Mouse (Mus musculus): ENCODE data around the gene Macrod2.
A peak's percentile ranks its signal among the peaks of the same experiment; 100 is the strongest.
"Not testable (repeated sequence)": the region's sequence is repeated elsewhere in the genome, so short reads cannot be mapped to it uniquely, and the experiment has no call there.

The Macrod2 gene

GRCm38 (mm10) chr2:140698585-140698984 is 303.5 kb downstream of the Macrod2 start:
- DNase-seq (ENCODE audit: low spot score in 2 of 2), result no peak

- no peak for DNase-seq (ENCODE audit: low spot score in 2 of 2)
These were observed 308.3 kb downstream of the Macrod2 start for GRCm38 (mm10) chr2:140703377-140703776.

DNA sequence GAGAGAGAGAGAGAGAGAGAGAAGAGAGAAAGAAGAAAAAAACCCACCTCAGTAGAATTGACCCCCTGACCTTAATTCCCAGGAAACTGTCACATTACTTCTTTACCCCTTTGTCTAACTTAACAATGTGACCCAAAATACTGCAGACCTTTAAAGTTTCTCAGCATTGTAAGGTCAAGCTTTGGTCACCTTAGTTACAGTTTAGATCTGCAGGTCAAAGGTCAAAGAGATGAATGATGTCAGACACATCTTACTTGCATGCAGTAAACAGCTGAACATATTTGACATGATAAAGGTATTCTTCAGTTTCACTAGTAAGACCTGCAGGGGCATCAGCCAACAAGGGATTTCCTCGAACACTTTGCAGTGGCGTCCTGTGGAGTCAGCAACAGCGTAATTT is 309.0 kb downstream of the Macrod2 start:
- no peak for DNase-seq (ENCODE audit: low spot score in 2 of 2)

DNA sequence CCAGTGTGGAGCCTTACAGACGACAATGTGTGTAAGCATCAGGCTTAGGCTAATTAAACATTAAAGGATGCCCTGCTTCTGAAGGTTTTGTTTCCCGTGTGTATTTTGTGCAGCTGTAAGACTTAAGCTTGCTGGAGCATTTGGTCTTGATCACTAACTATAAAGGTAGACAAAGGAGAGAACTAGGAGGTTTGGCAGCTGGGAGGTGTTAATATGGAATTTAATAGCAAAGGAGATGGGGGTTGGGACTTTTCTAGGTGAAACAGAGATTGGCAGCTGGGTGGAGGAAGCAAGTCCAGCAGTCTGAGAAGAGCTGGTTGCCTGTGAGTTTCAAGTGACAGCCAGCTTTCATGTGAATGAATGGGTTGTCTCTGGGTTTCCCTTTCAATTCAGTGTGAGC is 310.2 kb downstream of the Macrod2 start:
- no peak for DNase-seq (ENCODE audit: low spot score in 2 of 2)

GRCm38 (mm10) chr2:140707550-140707949 is 312.4 kb downstream of the Macrod2 start:
- DNase-seq (ENCODE audit: low spot score in 2 of 2), result no peak

- DNase-seq (ENCODE audit: low spot score in 2 of 2), result no peak
These were observed 320.7 kb downstream of the Macrod2 start for GRCm38 (mm10) chr2:140715822-140716221.

DNA sequence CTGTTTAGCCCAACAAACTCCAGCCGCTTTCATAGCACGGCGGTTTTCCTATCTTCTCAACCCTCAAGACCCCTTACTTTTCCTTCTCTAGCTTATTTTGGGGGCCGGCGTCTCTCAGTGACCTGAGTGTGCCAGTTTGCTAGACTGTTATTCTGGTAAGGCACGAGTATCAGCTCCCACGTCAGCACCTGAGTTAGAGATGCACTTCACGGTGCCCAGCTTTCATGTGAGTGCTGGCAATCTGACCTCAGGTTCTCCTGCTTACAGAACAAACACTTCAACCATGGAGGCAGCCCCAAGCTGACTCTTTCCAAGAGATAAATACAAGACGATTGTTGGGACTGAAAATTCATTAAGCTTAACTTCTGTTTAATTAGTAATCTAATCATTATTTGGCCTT is 322.3 kb downstream of the Macrod2 start:
- DNase-seq (ENCODE audit: low spot score in 2 of 2), result no peak

DNA sequence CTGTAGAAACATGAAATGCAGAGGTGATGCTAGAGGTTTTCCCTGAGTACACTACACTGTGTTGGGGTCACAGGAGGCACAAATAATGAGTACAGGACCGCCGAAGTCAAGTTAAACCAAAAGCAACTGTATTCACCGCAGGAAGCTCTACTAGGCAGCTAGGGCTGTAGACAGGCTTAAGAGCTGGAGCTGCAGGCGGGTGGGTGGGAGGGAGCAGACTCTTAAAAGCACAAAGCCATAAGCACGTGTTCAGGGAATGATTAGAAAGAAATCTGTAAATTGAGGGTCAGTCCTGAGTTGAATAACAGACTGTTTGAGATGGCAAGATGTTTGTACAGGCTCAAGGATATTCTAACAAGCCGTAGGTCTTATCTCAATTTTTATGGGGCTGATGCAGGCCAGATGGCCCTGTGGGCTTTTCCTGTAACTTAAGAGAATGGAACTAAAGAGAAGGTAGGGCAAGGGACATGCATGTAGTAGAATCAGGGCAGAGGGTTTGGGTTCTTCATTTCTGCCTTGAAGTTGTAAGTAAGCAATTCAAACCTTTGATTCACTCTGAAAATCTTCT is 337.6 kb downstream of the Macrod2 start:
- DNase-seq (ENCODE audit: low spot score in 2 of 2), result no peak

GRCm38 (mm10) chr2:140740511-140740910 is 345.4 kb downstream of the Macrod2 start:
- DNase-seq (ENCODE audit: low spot score in 2 of 2), result no peak

GRCm38 (mm10) chr2:140742954-140743353 is 347.8 kb downstream of the Macrod2 start:
- DNase-seq (ENCODE audit: low spot score in 2 of 2), result not testable (repeated sequence)

DNA sequence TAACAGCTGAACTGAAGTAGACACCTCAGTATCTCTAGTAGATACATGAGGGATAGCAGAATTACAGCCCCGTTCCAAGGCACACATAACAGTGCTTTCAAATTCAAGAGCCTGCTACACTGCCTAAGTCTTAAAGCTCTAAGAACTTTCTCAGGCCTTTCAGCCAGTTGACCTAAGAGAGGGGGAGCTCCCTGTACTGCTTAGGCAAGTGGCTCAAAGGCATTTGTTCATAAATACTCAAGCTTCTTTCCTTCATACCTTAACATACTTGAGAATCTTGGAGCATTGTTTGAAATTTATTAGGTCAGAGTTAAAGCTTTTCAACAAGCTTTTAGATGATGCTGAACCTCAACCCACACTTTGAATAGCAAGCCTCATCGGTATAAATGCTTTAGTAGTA is 363.8 kb downstream of the Macrod2 start:
- no peak for DNase-seq (ENCODE audit: low spot score in 2 of 2)

DNA sequence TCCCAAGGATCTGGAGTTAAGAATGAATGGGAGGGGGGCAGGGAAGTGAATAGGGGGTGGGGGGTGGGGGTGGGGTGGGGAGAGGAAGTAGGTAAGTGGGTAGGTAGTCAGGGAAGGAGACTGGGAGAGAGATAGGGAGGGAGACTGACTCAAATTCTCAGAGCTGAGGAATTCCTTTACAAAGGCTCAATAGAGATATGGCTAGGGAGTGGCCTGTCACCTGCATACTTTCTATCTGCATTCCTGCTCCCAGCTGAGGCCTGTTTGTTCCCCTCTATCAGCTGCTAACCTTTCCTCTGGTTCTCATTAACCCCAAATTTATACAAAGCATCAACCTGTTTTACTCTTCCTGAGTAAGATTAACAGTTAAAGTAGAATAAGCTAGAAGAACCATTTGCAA is 364.6 kb downstream of the Macrod2 start:
- DNase-seq (ENCODE audit: low spot score in 2 of 2), result peak in 1 of 2 experiments; percentile 4

- DNase-seq (ENCODE audit: low spot score in 2 of 2), result no peak
These were observed 365.0 kb downstream of the Macrod2 start for GRCm38 (mm10) chr2:140760137-140760536.

GRCm38 (mm10) chr2:140763076-140763891 is 368.2 kb downstream of the Macrod2 start:
- no peak for DNase-seq (ENCODE audit: low spot score in 2 of 2)

GRCm38 (mm10) chr2:140769473-140769872 is 374.4 kb downstream of the Macrod2 start:
- DNase-seq (ENCODE audit: low spot score in 2 of 2), result no peak

- DNase-seq (ENCODE audit: low spot score in 2 of 2), result no peak
These were observed 377.7 kb downstream of the Macrod2 start for GRCm38 (mm10) chr2:140772825-140773224.

DNA sequence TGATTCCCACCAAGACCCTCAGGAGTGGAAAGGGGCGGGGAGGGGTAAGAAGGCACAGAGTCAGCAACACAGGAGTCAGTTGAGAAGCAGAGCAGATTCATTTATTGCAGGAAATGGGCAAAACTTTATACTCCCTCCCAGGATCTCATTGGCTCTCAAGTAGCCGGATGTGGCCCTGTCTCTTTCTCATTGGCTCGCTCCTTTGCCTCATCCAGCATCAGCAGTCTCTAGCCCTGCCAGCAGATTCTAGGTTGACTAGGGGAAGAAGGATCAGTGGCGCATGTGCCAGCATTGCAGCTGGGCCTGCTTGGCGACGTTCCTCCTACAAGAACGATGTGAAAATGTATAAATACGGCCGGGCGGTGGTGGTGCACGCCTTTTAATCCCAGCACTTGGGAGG is 378.3 kb downstream of the Macrod2 start:
- no peak for DNase-seq (ENCODE audit: low spot score in 2 of 2)

DNA sequence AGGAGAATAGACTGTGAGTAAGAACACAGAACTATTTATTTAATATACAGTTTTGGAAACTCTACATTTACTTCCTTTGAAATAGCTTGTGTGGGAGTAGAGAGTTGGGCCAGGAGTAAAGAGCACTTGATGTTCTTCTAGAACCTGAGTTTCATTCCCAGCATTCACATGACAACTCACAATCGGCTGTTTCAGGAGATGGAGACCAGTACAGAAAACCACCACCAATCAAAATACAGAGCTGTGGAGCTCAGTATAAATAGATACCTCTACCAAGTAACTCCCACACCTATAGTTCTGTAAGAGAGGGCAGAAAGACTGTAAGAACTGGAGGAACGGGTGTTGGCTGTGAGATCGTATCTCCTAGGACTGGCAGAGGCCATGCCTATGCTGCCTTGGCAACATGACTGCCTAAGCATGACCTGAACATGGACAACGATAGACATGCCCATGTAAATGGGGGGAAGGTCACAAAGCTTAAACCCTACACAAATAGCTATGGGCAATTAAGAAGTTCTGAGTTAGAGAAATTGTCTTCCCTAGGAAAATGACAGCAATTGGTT is 379.8 kb downstream of the Macrod2 start:
- DNase-seq (ENCODE audit: low spot score in 2 of 2), result peak in 1 of 2 experiments; percentile 34

- no peak for DNase-seq (ENCODE audit: low spot score in 2 of 2)
These were observed 380.5 kb downstream of the Macrod2 start for GRCm38 (mm10) chr2:140775448-140776101.

GRCm38 (mm10) chr2:140778212-140778611 is 383.1 kb downstream of the Macrod2 start:
- no peak for DNase-seq (ENCODE audit: low spot score in 2 of 2)

DNA sequence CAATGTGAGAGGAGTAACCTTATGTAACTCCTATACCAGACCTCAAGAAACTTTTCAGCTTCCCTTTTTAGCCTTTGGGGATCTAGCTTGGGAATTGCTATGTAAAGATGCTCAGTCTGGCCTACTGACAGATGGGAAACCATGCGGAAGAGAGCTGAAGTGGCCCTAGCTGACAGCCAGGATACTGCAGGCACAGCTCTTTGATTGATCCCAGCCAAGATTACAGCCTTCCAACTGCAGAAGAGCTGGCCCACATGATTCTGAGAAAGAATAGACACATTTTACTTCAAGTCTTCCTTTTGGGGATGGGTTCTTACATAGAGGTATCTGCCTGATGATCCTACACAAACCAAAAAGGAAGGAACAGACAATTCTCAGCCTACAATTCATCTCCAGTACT is 387.9 kb downstream of the Macrod2 start:
- DNase-seq (ENCODE audit: low spot score in 2 of 2), result no peak

DNA sequence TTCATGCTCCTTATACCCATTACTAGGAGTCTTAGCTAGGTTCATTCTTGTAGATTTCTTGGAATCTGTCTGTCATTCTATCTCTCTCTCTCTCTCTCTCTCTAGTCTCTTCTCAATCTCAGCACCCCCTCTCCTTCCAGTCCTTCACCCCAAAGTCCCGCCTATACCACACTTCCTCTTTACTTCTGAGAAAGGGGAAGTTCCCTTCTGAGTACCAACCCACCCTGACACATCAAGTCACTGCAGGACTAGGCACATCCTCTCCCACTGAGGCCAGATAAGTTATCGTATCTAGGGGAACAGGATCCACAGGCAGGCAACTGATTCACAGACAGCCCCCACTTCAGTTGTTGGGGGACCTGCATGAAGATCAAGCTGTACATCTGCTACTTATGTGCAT is 389.5 kb downstream of the Macrod2 start:
- no peak for DNase-seq (ENCODE audit: low spot score in 2 of 2)

DNA sequence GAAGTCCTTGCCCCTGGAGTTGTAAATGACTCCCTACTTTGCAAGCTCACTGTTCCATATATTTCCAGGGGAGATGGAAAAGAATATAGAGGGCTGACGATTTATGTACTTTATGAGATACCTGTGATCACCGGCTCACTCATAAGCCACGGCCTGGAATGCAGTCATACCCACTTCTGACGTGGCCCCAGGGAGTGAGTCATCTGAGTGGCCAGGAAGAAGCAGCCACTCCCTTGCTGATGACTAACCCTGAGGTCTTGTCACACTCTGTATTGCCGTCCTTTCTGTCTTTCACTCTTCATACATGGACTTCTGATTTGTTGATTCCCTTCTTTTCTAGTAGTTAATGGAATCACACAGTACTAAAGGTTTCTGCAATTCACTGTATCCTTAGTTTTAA is 395.3 kb downstream of the Macrod2 start:
- DNase-seq (ENCODE audit: low spot score in 2 of 2), result peak; percentile 33 to 74

All from urinary bladder, adult 18-20 months (tissue).